Mouse (Mus musculus) heart, embryonic 12.5 days (tissue): Measurements from ENCODE around the gene Notch2. TPM values are rescaled to one million over a fixed set of nuclear protein-coding genes. Genes with fewer than 3 reads are reported as not detected.

Source experiments
- ATAC-seq: fragments of 200-750 bp; cut with Nextera tagmentation; 2 replicates; pipeline ENCODE4 v1.8.0; 2017; ENCODE audit warnings: moderate TSS enrichment, moderate library complexity; ENCODE audit not compliant: insufficient number of reproducible peaks, low FRiP score
- H3K27ac ChIP-seq: fragments of 300-500 bp; sonication (generic); 2 replicates; pipeline ENCODE4 v1.5.1; 2016; ENCODE audit warnings: mild to moderate bottlenecking, moderate library complexity; ENCODE audit not compliant: poor library complexity, severe bottlenecking
- H3K27me3 ChIP-seq: fragments of 300-500 bp; sonication (generic); replicated peaks from 2 replicates; pipeline ENCODE4 v1.6.1; 2016; ENCODE audit warnings: mild to moderate bottlenecking, moderate library complexity
- H3K36me3 ChIP-seq: fragments of 300-500 bp; sonication (generic); 2 replicates; pipeline ENCODE4 v1.6.1; 2016; ENCODE audit warnings: mild to moderate bottlenecking, moderate library complexity
- H3K4me1 ChIP-seq: fragments of 300-500 bp; sonication (generic); replicated peaks from 2 replicates; pipeline ENCODE4 v1.6.1; 2016; ENCODE audit warnings: mild to moderate bottlenecking
- H3K4me2 ChIP-seq: fragments of 300-500 bp; sonication (generic); 2 replicates; pipeline ENCODE4 v1.6.1; 2016; ENCODE audit warnings: mild to moderate bottlenecking, moderate library complexity
- H3K4me3 ChIP-seq: fragments of 300-500 bp; sonication (generic); 2 replicates; pipeline ENCODE4 v1.5.1; 2016; ENCODE audit warnings: mild to moderate bottlenecking
- H3K9ac ChIP-seq: fragments of 300-500 bp; sonication (generic); 2 replicates; pipeline ENCODE4 v1.6.1; 2016; ENCODE audit warnings: mild to moderate bottlenecking, moderate library complexity
- H3K9me3 ChIP-seq: fragments of 300-500 bp; sonication (generic); replicated peaks from 2 replicates; pipeline ENCODE4 v1.6.1; 2016; ENCODE audit warnings: mild to moderate bottlenecking, moderate library complexity
- WGBS: fragments of 180-500 bp; shearing (Covaris S2); methylation state at CpG from one replicate; pipeline ENCODE4 v1.1.7; 2016; 5-methylcytosine and 5-hydroxymethylcytosine counted together
- polyA plus RNA-seq: library from polyadenylated mRNA; unstranded; fragments of >200 nt; fragmentation: Nextera tagmentation; extraction: Ambion mirVana; gene quantifications from 2 replicates; pipeline ENCODE4 v1.2.1, GENCODE M21; 2016

Notch2 gene
- polyA plus RNA-seq, 1 experiment from 2014 or later: 16.7 TPM

- no peak for ATAC-seq
- H3K36me3 ChIP-seq: no peaks in the 10 kb centered on the region
- no peak overlapping the region for H3K9ac ChIP-seq
- H3K4me1 ChIP-seq: peaks cover 7% of the 10 kb centered on the region; the same call in 1 of the 2 replicates
- H3K9me3 ChIP-seq: 0 out of 2 replicates have a peak, but pooled peaks cover 4% of the 10 kb centered on the region
- no peak overlapping the region for H3K4me2 ChIP-seq
- 70% methylated on average over 2 of the region's 2 CpGs for WGBS
- no peak overlapping the region for H3K4me3 ChIP-seq
- H3K27me3 ChIP-seq: 0 out of 2 replicates have a peak, but pooled peaks cover 6% of the 10 kb centered on the region
- no peak overlapping the region for H3K27ac ChIP-seq
Measured at GRCm38 (mm10) chr3:97978710-97979109, 34.6 kb upstream of the Notch2 start.

GRCm38 (mm10) chr3:97980683-97981327 is 32.5 kb upstream of the Notch2 start:
- no peak overlapping the region for H3K4me3 ChIP-seq
- 90% methylated on average over 8 of the region's 8 CpGs for WGBS
- H3K4me2 ChIP-seq: no peak overlapping the region
- no peaks in the 10 kb centered on the region for H3K9me3 ChIP-seq
- H3K36me3 ChIP-seq: no peaks in the 10 kb centered on the region
- peaks cover 7% of the 10 kb centered on the region; the same call in 1 of the 2 replicates for H3K4me1 ChIP-seq
- no peak overlapping the region for H3K9ac ChIP-seq
- H3K27me3 ChIP-seq: 0 out of 2 replicates have a peak, but pooled peaks cover 4% of the 10 kb centered on the region
- ATAC-seq: no peak
- H3K27ac ChIP-seq: no peak overlapping the region

DNA sequence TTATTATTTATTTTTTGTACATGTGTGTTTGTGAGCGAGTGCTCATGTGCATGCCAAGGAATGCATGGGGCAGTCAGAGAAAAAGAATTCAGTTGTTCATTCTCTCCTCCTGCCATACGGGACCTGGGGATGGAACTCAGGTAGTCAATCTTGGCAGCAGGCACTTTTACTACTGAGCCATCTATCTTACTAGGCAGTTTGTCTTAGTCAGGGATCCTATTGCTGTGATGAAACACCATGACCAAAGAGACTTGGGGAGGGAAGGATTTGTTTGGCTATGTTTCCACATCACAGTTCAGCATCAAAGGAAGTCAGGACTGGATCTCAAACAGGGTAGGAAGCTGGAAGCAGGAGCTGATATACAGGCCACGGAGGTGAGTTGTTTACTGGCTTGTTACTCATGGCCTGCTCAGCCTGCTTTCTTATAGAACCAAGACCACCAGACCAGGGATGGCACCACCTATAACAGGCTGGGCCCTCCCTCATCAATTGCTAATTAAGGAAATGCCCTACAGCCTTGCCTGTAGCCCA is 31.9 kb upstream of the Notch2 start:
- H3K4me3 ChIP-seq: no peak overlapping the region
- H3K9me3 ChIP-seq: no peaks in the 10 kb centered on the region
- ATAC-seq: no peak

GRCm38 (mm10) chr3:97984870-97985506 is 28.3 kb upstream of the Notch2 start:
- Histone ChIP-seq H3K9me3 (0 out of 2 replicates have a peak, but pooled peaks cover under 1% of the 10 kb centered on the region), H3K4me3 (no peak overlapping the region), H3K27ac (no peak overlapping the region), H3K36me3 (no peaks in the 10 kb centered on the region), H3K9ac (no peak overlapping the region), H3K4me2 (no peak overlapping the region), H3K4me1 (0 out of 2 replicates have a peak, but pooled peaks cover 5% of the 10 kb centered on the region), H3K27me3 (0 out of 2 replicates have a peak, but pooled peaks cover 4% of the 10 kb centered on the region)
- 61% methylated on average over 10 of the region's 10 CpGs for WGBS
- ATAC-seq: peak; percentile 59

More for the DNA sequence above, 31.9 kb upstream of the Notch2 start:
- Histone ChIP-seq H3K9ac (no peak overlapping the region), H3K4me2 (no peak overlapping the region), H3K4me1 (peaks cover 7% of the 10 kb centered on the region; the same call in 1 of the 2 replicates), H3K36me3 (no peaks in the 10 kb centered on the region), H3K27me3 (0 out of 2 replicates have a peak, but pooled peaks cover 4% of the 10 kb centered on the region), H3K27ac (no peak overlapping the region)
- 59% methylated on average over 3 of the region's 3 CpGs for WGBS

- no peak overlapping the region for H3K4me3 ChIP-seq
- no peaks in the 10 kb centered on the region for H3K36me3 ChIP-seq
- no peak overlapping the region for H3K9ac ChIP-seq
- H3K9me3 ChIP-seq: peaks cover 4% of the 10 kb centered on the region; the same call in 1 of the 2 replicates
- no peak for ATAC-seq
- 0 out of 2 replicates have a peak, but pooled peaks cover 5% of the 10 kb centered on the region for H3K4me1 ChIP-seq
- WGBS: 78% methylated on average over 3 of the region's 3 CpGs
- 0 out of 2 replicates have a peak, but pooled peaks cover 4% of the 10 kb centered on the region for H3K27me3 ChIP-seq
- H3K27ac ChIP-seq: no peak overlapping the region
- H3K4me2 ChIP-seq: no peak overlapping the region
Measured at GRCm38 (mm10) chr3:97985691-97986090, 27.6 kb upstream of the Notch2 start.

DNA sequence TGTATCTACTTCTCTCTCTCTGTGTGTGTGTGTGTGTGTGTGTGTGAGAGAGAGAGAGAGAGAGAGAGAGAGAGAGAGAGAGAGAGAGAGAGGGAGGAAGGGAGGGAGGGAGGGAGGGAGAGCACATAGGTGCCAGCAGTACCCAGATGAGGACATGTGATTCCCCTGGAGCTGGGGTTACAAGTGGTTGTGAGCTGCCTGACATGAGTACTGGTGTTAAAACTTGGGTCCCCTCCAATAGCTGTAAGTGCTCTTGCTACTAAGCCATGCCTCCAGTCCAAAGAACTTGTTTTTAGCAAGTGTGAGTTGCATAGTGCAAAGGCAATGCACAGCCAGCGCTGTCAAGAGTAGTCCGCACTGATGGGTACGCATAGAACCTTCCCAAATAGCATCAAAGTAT is 26.2 kb upstream of the Notch2 start:
- H3K9me3 ChIP-seq: peaks cover 4% of the 10 kb centered on the region; the same call in 1 of the 2 replicates
- no peak overlapping the region for H3K4me3 ChIP-seq
- H3K36me3 ChIP-seq: no peaks in the 10 kb centered on the region
- H3K27ac ChIP-seq: no peak overlapping the region
- no peak overlapping the region for H3K9ac ChIP-seq
- no peak overlapping the region for H3K4me2 ChIP-seq
- H3K27me3 ChIP-seq: 0 out of 2 replicates have a peak, but pooled peaks cover 4% of the 10 kb centered on the region
- H3K4me1 ChIP-seq: 0 out of 2 replicates have a peak, but pooled peaks cover 5% of the 10 kb centered on the region
- 87% methylated on average over 3 of the region's 3 CpGs for WGBS
- ATAC-seq: no peak

- H3K27me3 ChIP-seq: no peaks in the 10 kb centered on the region
- no peaks in the 10 kb centered on the region for H3K36me3 ChIP-seq
- no peak overlapping the region for H3K9ac ChIP-seq
- 0 out of 2 replicates have a peak, but pooled peaks cover 5% of the 10 kb centered on the region for H3K4me1 ChIP-seq
- no peak overlapping the region for H3K27ac ChIP-seq
- ATAC-seq: no peak
- peaks cover 4% of the 10 kb centered on the region; the same call in 1 of the 2 replicates for H3K9me3 ChIP-seq
- no peak overlapping the region for H3K4me2 ChIP-seq
- 75% methylated on average over 4 of the region's 4 CpGs for WGBS
- no peak overlapping the region for H3K4me3 ChIP-seq
Measured at GRCm38 (mm10) chr3:97988756-97989155, 24.6 kb upstream of the Notch2 start.

- Histone ChIP-seq H3K4me3 (no peak overlapping the region), H3K27me3 (no peaks in the 10 kb centered on the region; the same call in 1 of the 2 replicates), H3K4me1 (0 out of 2 replicates have a peak, but pooled peaks cover 5% of the 10 kb centered on the region), H3K9ac (no peak overlapping the region), H3K36me3 (no peaks in the 10 kb centered on the region), H3K4me2 (no peak overlapping the region), H3K27ac (no peak overlapping the region), H3K9me3 (peaks cover 4% of the 10 kb centered on the region; the same call in 1 of the 2 replicates)
- WGBS: 91% methylated on average over 5 of the region's 5 CpGs
- no peak for ATAC-seq
Measured at GRCm38 (mm10) chr3:97990576-97990975, 22.8 kb upstream of the Notch2 start.

GRCm38 (mm10) chr3:97992289-97992688 is 21.0 kb upstream of the Notch2 start:
- H3K9ac ChIP-seq: no peak overlapping the region
- no peak overlapping the region for H3K4me3 ChIP-seq
- no peaks in the 10 kb centered on the region for H3K36me3 ChIP-seq
- no peak overlapping the region for H3K27ac ChIP-seq
- H3K4me2 ChIP-seq: no peak overlapping the region
- no peaks in the 10 kb centered on the region; the same call in 1 of the 2 replicates for H3K27me3 ChIP-seq
- 68% methylated on average over 4 of the region's 4 CpGs for WGBS
- 0 out of 2 replicates have a peak, but pooled peaks cover 3% of the 10 kb centered on the region for H3K4me1 ChIP-seq
- no peak for ATAC-seq
- peaks cover 4% of the 10 kb centered on the region; the same call in 1 of the 2 replicates for H3K9me3 ChIP-seq

DNA sequence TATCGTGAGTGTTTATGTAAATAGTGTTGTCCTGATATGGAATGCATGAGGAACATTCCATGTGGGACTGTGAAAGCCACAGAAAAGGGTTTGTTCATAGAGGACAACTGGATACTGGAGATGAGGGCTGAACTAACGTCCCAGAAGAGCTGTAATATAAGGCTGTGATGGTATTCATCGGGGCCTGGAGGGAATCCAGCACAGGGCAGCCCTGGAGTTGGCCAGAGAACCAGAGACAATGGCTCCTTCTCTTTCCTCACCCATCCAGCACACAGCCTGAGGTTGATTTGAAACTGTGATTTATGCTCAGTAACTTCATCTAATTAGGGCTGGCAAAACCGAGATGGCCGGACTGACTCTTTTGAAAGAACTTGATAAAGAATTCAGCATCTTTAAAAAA is 20.1 kb upstream of the Notch2 start:
- no peak overlapping the region for H3K27ac ChIP-seq
- no peak overlapping the region for H3K9ac ChIP-seq
- H3K36me3 ChIP-seq: no peaks in the 10 kb centered on the region
- no peaks in the 10 kb centered on the region for H3K4me1 ChIP-seq
- H3K9me3 ChIP-seq: peaks cover 4% of the 10 kb centered on the region; the same call in 1 of the 2 replicates
- no peaks in the 10 kb centered on the region; the same call in 1 of the 2 replicates for H3K27me3 ChIP-seq
- no peak overlapping the region for H3K4me3 ChIP-seq
- 61% methylated on average over 5 of the region's 5 CpGs for WGBS
- ATAC-seq: no peak
- no peak overlapping the region for H3K4me2 ChIP-seq
